In the genomic region with DNA sequence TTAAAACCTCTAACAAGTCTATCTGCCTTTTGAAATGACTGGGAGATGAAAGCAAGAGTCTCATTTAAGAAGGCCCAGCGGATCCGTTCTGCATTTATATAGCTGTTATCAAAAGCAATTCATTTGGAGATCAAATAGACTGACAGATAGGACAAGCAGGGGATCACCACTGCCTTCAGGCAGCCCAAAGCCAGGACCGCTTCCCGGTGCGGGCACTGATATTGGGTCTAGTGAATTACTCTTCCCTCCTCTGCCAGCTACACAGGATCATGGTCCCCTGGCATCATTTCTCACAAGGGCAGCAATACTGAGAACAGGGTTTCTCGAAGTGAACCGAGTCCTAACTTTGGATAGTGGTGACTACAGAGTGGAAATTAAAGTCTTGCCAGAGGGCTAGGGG, we compare ENCODE assay signal across 15 mouse cellular contexts.
"Had no signal": no experiment of that assay in that cellular context is flagged by ENCODE, and none has a peak within 500 bp of the region (broad histone marks: within the 10 kb centered on the region; RNA-seq: fewer than 3 reads in every experiment).

No protein-coding gene starts in this region.

- H3K4me2 ChIP-seq: neural tube, embryonic 15.5 days; stomach, embryonic 15.5 days had no signal

- H3K4me1 ChIP-seq: neural tube, embryonic 15.5 days; stomach, embryonic 15.5 days had no signal

- H3K9me3 ChIP-seq: neural tube, embryonic 15.5 days; stomach, embryonic 15.5 days had no signal

- H3K36me3 ChIP-seq: neural tube, embryonic 15.5 days; stomach, embryonic 15.5 days had no signal

- H3K27ac ChIP-seq: neural tube, embryonic 15.5 days; stomach, embryonic 15.5 days; stomach, postnatal 0 days had no signal

- H3K9ac ChIP-seq: neural tube, embryonic 15.5 days; stomach, embryonic 15.5 days had no signal

- H3K27me3 ChIP-seq: neural tube, embryonic 15.5 days; stomach, embryonic 15.5 days had no signal

- H3K4me3 ChIP-seq: neural tube, embryonic 15.5 days; stomach, embryonic 15.5 days had no signal

- DNase-seq: retina, postnatal 1 day; right cerebral cortex, adult 18-20 months; right cerebral cortex, postnatal 14 days; right cerebral cortex, postnatal 25 days; right cerebral cortex, postnatal 4 days; spleen, adult 18-20 months; thymus, adult 18-20 months; thymus, adult 2 months; thymus, postnatal 14 days; thymus, postnatal 25 days; thymus, postnatal 36 days; thymus, postnatal 4 days had no signal
